Mouse (Mus musculus) left cerebral cortex, postnatal 4 days (tissue): ENCODE results near the gene Osbp2. TPM values are rescaled to one million over a fixed set of nuclear protein-coding genes. Genes with fewer than 3 reads are reported as not detected.
A peak's percentile ranks its signal among the peaks of the same experiment; 100 is the strongest.

Experiments
- DNase-seq: peaks from one replicate; pipeline ENCODE4 v3.0.0-alpha.2; 2022
- intact Hi-C: fragments of 180-260 bp; cut with DNase I; formaldehyde crosslinking; loops from one replicate; pipeline ENCODE4 v1.15.1; 2025
- total RNA-seq, 2 experiments: library from RNA; stranded (reverse); gene quantifications; 2 replicates each; pipeline ENCODE4 v1.2.3; 2021

The Osbp2 gene
- total RNA-seq, 2 experiments from 2014 or later, result 61.6 to 62.1 TPM

GRCm38 (mm10) chr11:3771348-3771747 lies 92.4 kb downstream of the Osbp2 start:
- no peak for DNase-seq
- intact Hi-C loops, result loop anchor here (5.0 kb wide), 1 partner anchor 54 kb away; no protein-coding TSS in a partner anchor

- DNase-seq, result no peak
- intact Hi-C loops, result no loop called here
Observed at GRCm38 (mm10) chr11:3767830-3768229, 95.9 kb downstream of the Osbp2 start.

- no peak for DNase-seq
- intact Hi-C loops, result no loop called here
Observed at GRCm38 (mm10) chr11:3766964-3767363, 96.7 kb downstream of the Osbp2 start.

GRCm38 (mm10) chr11:3764352-3764751 lies 99.4 kb downstream of the Osbp2 start:
- intact Hi-C loops, result no loop called here
- DNase-seq, result no peak

- intact Hi-C loops, result no loop called here
- peak; percentile 27 for DNase-seq
Observed at GRCm38 (mm10) chr11:3761775-3762501, 101.8 kb downstream of the Osbp2 start.

GRCm38 (mm10) chr11:3761339-3761738 lies 102.4 kb downstream of the Osbp2 start:
- intact Hi-C loops, result no loop called here
- DNase-seq, result no peak

- DNase-seq, result no peak
- intact Hi-C loops, result no loop called here
Observed at GRCm38 (mm10) chr11:3759433-3759832, 104.3 kb downstream of the Osbp2 start.

GRCm38 (mm10) chr11:3755341-3755740 lies 108.4 kb downstream of the Osbp2 start:
- intact Hi-C loops, result no loop called here
- DNase-seq, result no peak

- DNase-seq, result no peak
- intact Hi-C loops, result no loop called here
Observed at GRCm38 (mm10) chr11:3754685-3755084, 109.0 kb downstream of the Osbp2 start.

GRCm38 (mm10) chr11:3753897-3754296 lies 109.8 kb downstream of the Osbp2 start:
- no peak for DNase-seq
- intact Hi-C loops, result no loop called here

GRCm38 (mm10) chr11:3752766-3753165 lies 110.9 kb downstream of the Osbp2 start:
- DNase-seq, result peak; percentile 60
- intact Hi-C loops, result no loop called here

- intact Hi-C loops, result no loop called here
- DNase-seq, result no peak
Observed at GRCm38 (mm10) chr11:3749831-3750230, 113.9 kb downstream of the Osbp2 start.

- peak; percentile 32 for DNase-seq
- intact Hi-C loops, result no loop called here
Observed at GRCm38 (mm10) chr11:3742449-3742848, 121.3 kb downstream of the Osbp2 start.

GRCm38 (mm10) chr11:3741183-3741582 lies 122.5 kb downstream of the Osbp2 start:
- DNase-seq, result no peak
- intact Hi-C loops, result no loop called here

GRCm38 (mm10) chr11:3738778-3739177 lies 124.9 kb downstream of the Osbp2 start:
- no peak for DNase-seq
- intact Hi-C loops, result no loop called here

GRCm38 (mm10) chr11:3735715-3736114 lies 128.0 kb downstream of the Osbp2 start:
- intact Hi-C loops, result no loop called here
- DNase-seq, result no peak

- intact Hi-C loops, result no loop called here
- no peak for DNase-seq
Observed at GRCm38 (mm10) chr11:3733933-3734636, 129.6 kb downstream of the Osbp2 start.

GRCm38 (mm10) chr11:3731469-3731868 lies 132.2 kb downstream of the Osbp2 start:
- DNase-seq, result no peak
- intact Hi-C loops, result no loop called here

- intact Hi-C loops, result no loop called here
- DNase-seq, result no peak
Observed at GRCm38 (mm10) chr11:3727438-3728105, 136.1 kb downstream of the Osbp2 start.

GRCm38 (mm10) chr11:3725331-3726054 lies 138.2 kb downstream of the Osbp2 start:
- intact Hi-C loops, result no loop called here

GRCm38 (mm10) chr11:3724726-3725125 lies 139.0 kb downstream of the Osbp2 start:
- intact Hi-C loops, result no loop called here
- no peak for DNase-seq

More at GRCm38 (mm10) chr11:3725331-3726054, 138.2 kb downstream of the Osbp2 start:
- no peak for DNase-seq
